Mouse (Mus musculus) liver, postnatal 0 days (tissue): Measurements from ENCODE around the gene Zfp575. TPM values are rescaled to one million over a fixed set of nuclear protein-coding genes. Genes with fewer than 3 reads are reported as not detected.

Experiments
- ATAC-seq: fragments of 200-750 bp; cut with Nextera tagmentation; 2 replicates; pipeline ENCODE4 v1.8.0; 2017; ENCODE audit warnings: mild to moderate bottlenecking, moderate library complexity
- DNase-seq: peaks from one replicate; pipeline ENCODE4 v3.0.0-alpha.2; 2016
- H3K27ac ChIP-seq: fragments of 300-500 bp; sonication (generic); 2 replicates; pipeline ENCODE4 v1.5.1; 2014; ENCODE audit warnings: antibody characterized with exemption, moderate library complexity, mild to moderate bottlenecking, low read depth
- H3K27me3 ChIP-seq: fragments of 300-500 bp; sonication (generic); 2 replicates; pipeline ENCODE4 v1.6.1; 2014; ENCODE audit warnings: low read length, control low read depth, mixed read lengths; ENCODE audit not compliant: insufficient read depth
- H3K36me3 ChIP-seq: fragments of 300-500 bp; sonication (generic); replicated peaks from 2 replicates; pipeline ENCODE4 v1.6.1; 2014; ENCODE audit warnings: mild to moderate bottlenecking, control low read depth, low read length, moderate library complexity, mixed read lengths; ENCODE audit not compliant: insufficient read depth
- H3K4me1 ChIP-seq: fragments of 300-500 bp; sonication (generic); 2 replicates; pipeline ENCODE4 v1.6.1; 2014; ENCODE audit warnings: antibody characterized with exemption, mild to moderate bottlenecking, control low read depth; ENCODE audit not compliant: insufficient read depth
- H3K4me2 ChIP-seq: fragments of 300-500 bp; sonication (generic); 2 replicates; pipeline ENCODE4 v1.6.1; 2014; ENCODE audit warnings: low read depth, mild to moderate bottlenecking, low read length, moderate library complexity, mixed read lengths
- H3K4me3 ChIP-seq: fragments of 300-500 bp; sonication (generic); 2 replicates; pipeline ENCODE4 v1.5.1; 2014; ENCODE audit warnings: low read depth, low read length
- H3K9ac ChIP-seq: fragments of 300-500 bp; sonication (generic); replicated peaks from 2 replicates; pipeline ENCODE4 v1.6.1; 2014; ENCODE audit warnings: mild to moderate bottlenecking, moderate library complexity
- H3K9me3 ChIP-seq: fragments of 300-500 bp; sonication (generic); 2 replicates; pipeline ENCODE4 v1.6.1; 2016; ENCODE audit warnings: mild to moderate bottlenecking, control low read depth, low read length, mixed read lengths
- CTCF ChIP-seq: sonication (generic); IDR thresholded peaks from 2 replicates; pipeline ENCODE4 v1.5.1; 2016; ENCODE audit warnings: antibody characterized with exemption, low read depth
- EP300 ChIP-seq: IDR thresholded peaks from 2 replicates; pipeline ENCODE4 v1.6.1; 2016; ENCODE audit warnings: antibody characterized with exemption, low read depth, mild to moderate bottlenecking
- WGBS: fragments of 180-500 bp; shearing (Covaris S2); extraction: QIAGEN DNeasy Blood & Tissue Kit; methylation state at CpG from one replicate; pipeline ENCODE4 v1.1.7; 2014; ENCODE audit not compliant: insufficient replicate concordance; 5-methylcytosine and 5-hydroxymethylcytosine counted together
- polyA plus RNA-seq: library from polyadenylated mRNA; unstranded; fragments of >200 nt; fragmentation: Nextera tagmentation; extraction: Ambion mirVana; gene quantifications from 2 replicates; pipeline ENCODE4 v1.2.1, GENCODE M21; 2015

Zfp575 gene
- polyA plus RNA-seq, 1 experiment from 2014 or later, result 0.13 TPM

DNA sequence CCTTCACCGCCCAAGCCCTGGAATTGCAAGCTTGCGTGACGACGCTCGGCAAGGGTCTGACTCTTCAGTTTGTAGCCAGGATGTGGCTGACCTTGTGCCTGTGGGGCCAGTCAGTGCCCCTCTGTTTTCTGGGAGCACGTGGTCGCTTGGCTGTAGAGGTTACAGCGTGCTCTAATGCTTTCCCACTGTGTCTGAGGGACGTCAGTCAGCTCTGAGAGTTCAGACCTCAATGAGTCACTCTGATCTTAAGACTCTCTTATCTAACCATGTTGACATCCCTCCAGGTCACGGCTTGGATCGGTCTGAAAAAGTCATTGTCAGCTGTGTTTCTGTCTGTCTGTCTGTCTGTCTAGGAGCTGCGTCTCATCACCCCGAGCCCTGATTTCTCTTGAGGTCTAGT is 27.4 kb upstream of the Zfp575 start:
- no peaks in the 10 kb centered on the region for H3K9me3 ChIP-seq
- peaks cover 6% of the 10 kb centered on the region; the same call in 1 of the 2 replicates for H3K27me3 ChIP-seq
- H3K4me2 ChIP-seq, result no peak overlapping the region
- 63% methylated on average over 13 of the region's 13 CpGs for WGBS
- no peak overlapping the region for H3K27ac ChIP-seq
- H3K4me3 ChIP-seq, result no peak overlapping the region
- no peak overlapping the region for H3K9ac ChIP-seq
- ATAC-seq, result no peak
- no peak for DNase-seq
- peaks cover 18% of the 10 kb centered on the region for H3K4me1 ChIP-seq
- TF ChIP-seq CTCF (no peak), EP300 (no peak)
- H3K36me3 ChIP-seq, result peaks cover 11% of the 10 kb centered on the region

GRCm38 (mm10) chr7:24612308-24612910 is 25.0 kb upstream of the Zfp575 start:
- H3K27me3 ChIP-seq, result peaks cover 6% of the 10 kb centered on the region; the same call in 1 of the 2 replicates
- H3K4me2 ChIP-seq, result peak overlapping the region; percentile 91
- TF ChIP-seq CTCF, result no peak
- TF ChIP-seq EP300, result no peak
- H3K36me3 ChIP-seq, result peaks cover 6% of the 10 kb centered on the region; the same call in 1 of the 2 replicates
- no peaks in the 10 kb centered on the region for H3K9me3 ChIP-seq
- no peak overlapping the region for H3K27ac ChIP-seq
- DNase-seq, result no peak
- H3K4me1 ChIP-seq, result peaks cover 26% of the 10 kb centered on the region
- no peak overlapping the region for H3K9ac ChIP-seq
- 16% methylated on average over 27 of the region's 27 CpGs for WGBS
- peak overlapping the region; percentile 29 for H3K4me3 ChIP-seq
- ATAC-seq, result no peak

GRCm38 (mm10) chr7:24611709-24612108 is 24.3 kb upstream of the Zfp575 start:
- Histone ChIP-seq H3K27ac (peak overlapping the region; percentile 11; the same call in 1 of the 2 replicates), H3K9ac (peak overlapping the region; percentile 79), H3K4me3 (peak overlapping the region; percentile 64), H3K4me1 (peaks cover 26% of the 10 kb centered on the region), H3K4me2 (peak overlapping the region; percentile 91), H3K27me3 (peaks cover 6% of the 10 kb centered on the region; the same call in 1 of the 2 replicates), H3K36me3 (0 out of 2 replicates have a peak, but pooled peaks cover 7% of the 10 kb centered on the region), H3K9me3 (no peaks in the 10 kb centered on the region)
- no peak for DNase-seq
- ATAC-seq, result no peak
- WGBS, result 9% methylated on average over 7 of the region's 7 CpGs
- TF ChIP-seq CTCF, result no peak

DNA sequence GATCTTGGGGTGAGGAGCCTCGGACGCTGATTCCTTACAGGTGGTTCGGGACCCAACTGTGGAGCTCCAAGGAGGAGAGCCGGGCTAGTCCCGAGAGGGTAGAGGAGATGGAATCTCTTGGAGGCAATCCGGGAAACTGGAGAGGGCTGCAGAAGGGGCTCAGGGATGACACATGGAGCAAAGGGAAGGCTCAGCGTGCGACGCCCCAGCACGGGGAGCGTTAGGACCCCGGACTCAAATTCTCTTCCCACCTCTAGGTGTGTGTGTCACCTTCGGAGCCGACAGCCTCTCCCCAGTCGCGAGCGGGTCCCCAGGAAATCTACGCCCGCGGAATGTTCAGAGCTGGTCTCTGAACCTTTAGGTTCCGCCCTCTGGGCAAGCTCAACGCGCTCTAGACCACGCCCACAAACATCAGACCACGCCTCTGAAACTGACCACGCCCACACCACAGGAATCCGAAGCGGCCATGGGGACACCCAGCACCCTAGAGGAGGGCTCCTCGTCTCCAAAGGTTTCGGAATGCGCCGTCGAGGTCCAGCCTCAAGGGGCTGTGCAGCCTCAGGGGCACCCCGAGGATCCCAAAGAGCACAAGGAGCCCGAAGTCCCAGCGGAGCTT is 23.5 kb upstream of the Zfp575 start:
- Histone ChIP-seq H3K4me1 (peaks cover 26% of the 10 kb centered on the region), H3K4me3 (peak overlapping the region; percentile 64), H3K27ac (peak overlapping the region; percentile 89), H3K9ac (peak overlapping the region; percentile 79), H3K27me3 (peaks cover 6% of the 10 kb centered on the region; the same call in 1 of the 2 replicates), H3K9me3 (no peaks in the 10 kb centered on the region), H3K36me3 (0 out of 2 replicates have a peak, but pooled peaks cover 4% of the 10 kb centered on the region), H3K4me2 (peak overlapping the region; percentile 91)
- TF ChIP-seq CTCF (no peak), EP300 (no peak)
- ATAC-seq (peak; percentile 75), DNase-seq (peak; percentile 97)
- 2% methylated on average over 36 of the region's 36 CpGs for WGBS

DNA sequence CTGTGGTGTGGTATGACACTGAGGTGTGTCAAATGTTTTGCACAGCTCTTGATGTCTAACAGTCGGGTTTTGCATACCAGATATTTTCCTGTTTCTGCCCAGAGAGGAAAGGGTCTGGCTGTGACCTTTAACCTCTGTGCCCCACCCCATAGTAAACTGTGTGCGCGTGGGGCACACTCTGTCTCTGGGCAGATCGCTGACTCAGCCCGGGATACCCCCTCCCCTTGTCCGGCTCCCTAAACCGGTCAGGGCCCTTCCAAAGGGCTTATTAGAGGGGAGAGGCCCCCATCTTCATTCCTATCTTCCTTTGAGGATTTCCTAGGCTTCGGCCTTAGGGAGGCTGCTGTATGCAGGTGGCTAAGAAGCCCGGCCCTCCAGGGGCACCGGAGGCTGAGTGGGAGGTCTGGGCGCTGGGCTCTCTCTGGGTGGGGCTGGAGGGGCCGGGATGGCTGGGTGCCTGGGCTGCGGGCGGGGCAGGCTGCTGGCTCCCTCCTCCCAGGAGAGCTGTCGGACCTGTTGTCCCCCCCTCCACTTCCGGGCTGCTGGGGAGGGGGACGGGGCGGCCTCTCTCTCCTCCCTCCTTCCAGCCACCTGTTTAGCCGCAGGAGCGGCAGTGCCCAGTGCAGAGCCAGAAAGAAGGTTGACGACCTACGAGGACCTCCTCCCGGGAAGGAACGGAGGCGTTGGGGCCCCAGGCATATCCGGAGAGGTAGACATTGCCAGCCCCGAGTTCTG is 22.9 kb upstream of the Zfp575 start, which contains the start of gene Phldb3:
Phldb3 (plus strand) TSS at position 620 of the 735 bp plus-strand sequence.
- H3K9ac ChIP-seq, result peak within 1 kb of the TSS; percentile 79
- H3K36me3 ChIP-seq, result 0 out of 2 replicates have a peak, but pooled peaks cover 4% of the 10 kb centered on the region
- peak within 1 kb of the TSS; percentile 89 for H3K27ac ChIP-seq
- no peak for TF ChIP-seq CTCF
- TF ChIP-seq EP300, result no peak
- peaks cover 26% of the 10 kb centered on the region for H3K4me1 ChIP-seq
- ATAC-seq, result peak; percentile 51
- DNase-seq, result peak; percentile 66
- H3K4me3 ChIP-seq, result peak within 1 kb of the TSS; percentile 64
- H3K4me2 ChIP-seq, result peak within 1 kb of the TSS; percentile 91
- 2% methylated on average over 23 of the region's 27 CpGs for WGBS
- H3K27me3 ChIP-seq, result peaks cover 6% of the 10 kb centered on the region; the same call in 1 of the 2 replicates
- no peaks in the 10 kb centered on the region for H3K9me3 ChIP-seq

DNA sequence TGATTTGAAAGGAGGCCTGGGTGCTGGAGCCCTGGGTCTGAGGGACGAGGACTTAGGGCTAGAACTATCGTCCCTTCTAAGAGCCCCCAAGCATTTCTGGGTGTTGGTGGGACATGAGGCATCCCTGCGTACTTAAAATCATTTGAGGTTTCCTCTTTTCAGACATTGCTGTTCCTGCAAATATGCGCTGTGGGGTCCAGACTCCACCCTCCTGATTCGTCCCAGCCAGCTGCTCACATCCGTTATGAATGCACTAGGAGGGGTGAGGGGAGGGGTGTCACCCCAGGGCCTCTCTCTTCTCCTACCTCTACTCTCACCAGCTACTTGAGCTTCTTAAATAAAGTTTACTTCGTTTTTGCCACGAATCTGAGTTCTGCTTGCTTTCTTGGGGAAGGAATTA is 21.1 kb upstream of the Zfp575 start:
- Histone ChIP-seq H3K4me3 (peak overlapping the region; percentile 18; the same call in 1 of the 2 replicates), H3K27me3 (peaks cover 6% of the 10 kb centered on the region; the same call in 1 of the 2 replicates), H3K27ac (peak overlapping the region; percentile 59; the same call in 1 of the 2 replicates), H3K9me3 (no peaks in the 10 kb centered on the region), H3K9ac (peak overlapping the region; percentile 48; the same call in 1 of the 2 replicates), H3K4me1 (peaks cover 26% of the 10 kb centered on the region), H3K4me2 (peak overlapping the region; percentile 59), H3K36me3 (peaks cover 7% of the 10 kb centered on the region; the same call in 1 of the 2 replicates)
- ATAC-seq, result no peak
- no peak for TF ChIP-seq EP300
- no peak for TF ChIP-seq CTCF
- DNase-seq, result no peak
- 44% methylated on average over 8 of the region's 8 CpGs for WGBS
